Mouse (Mus musculus) c-Kit-positive CD71-negative TER-119-negative erythroid progenitor cells, embryonic 14.5 days (primary cell): ENCODE measurements around the gene Rrnad1.
"Not testable (repeated sequence)": the region's sequence is repeated elsewhere in the genome, so short reads cannot be mapped to it uniquely, and the experiment has no call there.

ENCODE experiments used
- DNase-seq: peaks from one replicate; pipeline ENCODE4 v3.0.0-alpha.2; 2013; ENCODE audit warnings: low read depth

Rrnad1 gene

DNA sequence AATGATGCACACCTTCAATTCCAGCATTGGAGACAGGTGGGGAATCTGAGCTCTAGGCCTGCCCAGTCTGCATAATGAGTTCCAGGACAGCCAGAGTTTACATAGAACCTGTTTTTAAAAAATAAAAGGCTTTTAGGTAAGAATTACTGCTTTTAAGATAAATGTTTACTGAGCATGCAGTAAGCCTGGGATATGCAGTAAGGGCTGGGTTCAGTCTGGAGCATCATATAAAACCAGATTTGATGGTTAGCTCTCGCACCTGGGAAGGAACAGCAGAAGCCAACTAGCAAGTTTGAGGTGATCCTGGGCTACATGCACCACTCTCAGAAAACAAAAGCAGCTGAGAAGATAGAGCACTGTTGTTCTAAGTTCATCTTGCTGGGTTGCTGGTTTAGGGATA lies 12.0 kb downstream of the Rrnad1 start:
- no peak for DNase-seq

DNA sequence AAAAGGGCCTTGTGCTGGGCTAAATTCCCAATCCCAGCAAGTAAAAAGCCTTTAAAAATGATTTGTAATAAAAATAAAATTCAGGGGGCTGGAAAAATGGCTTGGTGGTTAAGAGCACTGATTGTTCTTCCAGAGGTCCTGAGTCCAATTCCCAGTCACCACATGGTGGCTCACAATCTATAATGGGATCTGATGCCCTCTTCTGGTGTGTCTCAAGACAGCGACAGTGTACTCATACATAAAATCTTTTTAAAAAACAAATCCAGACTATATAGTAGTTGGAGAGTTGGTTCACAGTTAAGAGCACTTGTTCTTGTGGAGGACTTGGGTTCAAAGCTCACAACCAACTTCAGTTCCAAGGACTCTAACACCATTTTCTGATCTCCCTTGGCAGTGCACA lies 13.5 kb downstream of the Rrnad1 start:
- DNase-seq, result no peak

DNA sequence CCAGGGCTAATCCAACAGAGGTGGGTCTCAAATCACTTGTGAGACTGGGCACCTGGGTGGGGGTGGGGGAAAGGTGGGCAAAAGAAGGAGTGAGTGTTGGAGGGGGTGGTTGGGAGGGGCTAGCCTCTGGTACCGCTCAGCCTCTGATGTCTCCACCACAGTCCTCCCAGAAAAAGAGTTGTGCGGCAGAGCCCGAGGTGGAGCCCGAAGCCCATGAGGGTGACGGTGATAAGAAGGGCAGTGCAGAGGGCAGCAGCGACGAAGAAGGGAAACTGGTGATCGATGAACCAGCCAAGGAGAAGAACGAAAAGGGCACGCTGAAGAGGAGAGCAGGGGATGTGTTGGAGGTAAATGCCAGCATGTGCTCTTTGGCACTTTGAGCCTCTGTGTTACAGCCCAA lies 16.6 kb downstream of the Rrnad1 start:
- DNase-seq, result no peak

DNA sequence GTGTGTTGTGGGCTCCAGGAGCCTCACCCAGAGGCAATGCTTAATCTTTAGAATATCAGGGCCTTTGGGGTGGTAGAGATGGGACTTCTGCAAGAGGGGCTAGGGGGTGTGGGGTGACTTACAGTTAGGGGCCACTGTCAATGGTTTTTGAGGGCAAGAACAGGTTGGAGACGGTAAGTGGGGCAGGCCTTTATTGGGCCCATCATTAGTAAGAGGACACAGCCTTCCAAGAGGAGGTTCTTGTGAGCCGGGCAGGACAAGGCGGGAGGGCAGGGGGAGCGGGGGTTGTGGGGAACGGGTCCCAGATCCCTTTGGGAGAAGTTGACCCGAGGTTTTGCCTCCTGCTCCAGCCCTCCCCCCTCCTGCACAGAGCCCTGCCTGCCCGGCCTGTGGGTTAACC lies 17.0 kb downstream of the Rrnad1 start:
- DNase-seq, result no peak

DNA sequence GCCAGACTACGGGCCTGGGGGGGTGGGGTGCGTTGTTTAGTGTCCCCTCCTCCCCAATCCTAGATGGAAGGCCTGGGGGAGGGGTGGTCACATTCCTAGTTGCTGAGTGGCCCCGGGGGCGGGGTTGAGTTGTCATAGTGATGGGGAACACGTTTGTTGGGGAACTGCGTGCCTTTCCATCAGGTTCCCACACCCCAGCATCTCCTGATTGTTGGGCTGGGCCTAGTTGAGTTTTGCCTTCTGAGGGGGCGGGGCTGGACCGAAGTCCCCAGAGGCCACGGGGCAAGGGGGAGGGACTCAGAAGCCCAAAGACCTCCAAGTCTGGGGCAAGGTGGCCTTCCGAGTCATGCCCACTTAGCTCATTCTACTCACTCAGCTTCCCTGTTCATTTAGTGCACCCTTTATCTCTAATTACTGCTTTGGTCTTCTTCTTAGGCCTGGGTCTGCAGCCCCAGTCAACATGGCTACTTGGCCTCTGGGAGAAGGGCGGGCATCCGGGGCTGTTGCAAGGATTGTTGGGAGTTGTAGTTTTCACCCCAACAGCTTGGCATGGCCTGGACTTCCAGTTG lies 19.9 kb downstream of the Rrnad1 start:
- DNase-seq, result peak; percentile 24

DNA sequence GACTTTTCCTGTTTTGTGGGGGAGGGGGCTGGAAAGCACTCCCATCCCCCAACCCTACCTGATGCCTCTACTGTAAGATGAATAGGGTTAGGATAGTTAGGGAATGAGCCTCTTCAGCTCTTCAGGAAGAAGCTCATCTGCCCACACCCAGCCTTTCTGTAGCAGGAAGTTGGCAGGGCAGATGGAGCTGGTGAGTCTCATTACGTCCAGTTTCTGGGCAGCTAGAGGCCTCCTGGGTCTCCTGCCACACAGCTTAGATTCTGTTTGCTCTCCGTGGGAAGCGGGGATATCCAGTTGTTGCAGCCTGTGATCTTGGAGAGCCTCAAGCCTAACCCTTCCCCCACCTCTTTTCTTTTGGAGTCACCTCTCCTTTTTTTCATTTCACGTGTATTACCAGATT lies 20.6 kb downstream of the Rrnad1 start:
- DNase-seq, result no peak

DNA sequence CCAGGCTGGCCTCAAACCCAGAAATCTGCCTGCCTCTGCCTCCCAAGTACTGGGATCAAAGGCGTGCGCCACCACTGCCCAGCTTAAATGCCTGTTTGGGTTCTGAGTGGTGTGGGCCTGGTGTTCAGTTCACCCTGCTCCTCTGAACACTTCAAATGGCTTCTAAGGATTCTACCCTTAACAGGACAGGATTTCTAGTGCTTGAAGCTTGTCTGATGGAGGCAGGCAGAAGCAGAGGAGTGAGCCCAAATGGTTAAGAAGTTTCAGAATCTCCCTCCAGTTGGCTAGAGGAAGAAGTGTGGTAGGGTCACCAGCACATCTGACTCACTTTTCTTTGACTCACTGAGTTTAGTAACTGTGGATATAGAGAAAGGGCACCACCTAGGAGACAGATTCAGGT lies 21.1 kb downstream of the Rrnad1 start:
- peak; percentile 29 for DNase-seq

DNA sequence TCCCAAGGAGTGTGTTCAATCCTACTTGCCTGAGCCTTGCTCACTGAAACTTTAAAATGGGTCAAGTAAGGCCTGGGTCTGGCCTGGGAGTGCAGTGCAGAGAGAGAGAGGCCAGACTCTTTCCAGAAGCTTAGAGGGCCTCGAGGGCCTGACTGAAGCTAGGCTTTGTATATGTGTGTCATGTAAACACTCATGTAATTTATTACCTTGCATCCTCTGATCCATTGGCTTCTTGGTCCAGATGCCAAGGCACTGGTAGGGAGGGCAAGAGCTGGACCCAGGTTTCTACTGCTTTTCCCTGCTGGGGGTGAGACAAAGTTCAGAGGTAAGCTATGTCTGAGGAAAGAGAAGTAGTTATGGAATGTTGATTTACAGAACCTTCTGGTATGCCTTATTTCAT lies 22.6 kb downstream of the Rrnad1 start:
- no peak for DNase-seq

DNA sequence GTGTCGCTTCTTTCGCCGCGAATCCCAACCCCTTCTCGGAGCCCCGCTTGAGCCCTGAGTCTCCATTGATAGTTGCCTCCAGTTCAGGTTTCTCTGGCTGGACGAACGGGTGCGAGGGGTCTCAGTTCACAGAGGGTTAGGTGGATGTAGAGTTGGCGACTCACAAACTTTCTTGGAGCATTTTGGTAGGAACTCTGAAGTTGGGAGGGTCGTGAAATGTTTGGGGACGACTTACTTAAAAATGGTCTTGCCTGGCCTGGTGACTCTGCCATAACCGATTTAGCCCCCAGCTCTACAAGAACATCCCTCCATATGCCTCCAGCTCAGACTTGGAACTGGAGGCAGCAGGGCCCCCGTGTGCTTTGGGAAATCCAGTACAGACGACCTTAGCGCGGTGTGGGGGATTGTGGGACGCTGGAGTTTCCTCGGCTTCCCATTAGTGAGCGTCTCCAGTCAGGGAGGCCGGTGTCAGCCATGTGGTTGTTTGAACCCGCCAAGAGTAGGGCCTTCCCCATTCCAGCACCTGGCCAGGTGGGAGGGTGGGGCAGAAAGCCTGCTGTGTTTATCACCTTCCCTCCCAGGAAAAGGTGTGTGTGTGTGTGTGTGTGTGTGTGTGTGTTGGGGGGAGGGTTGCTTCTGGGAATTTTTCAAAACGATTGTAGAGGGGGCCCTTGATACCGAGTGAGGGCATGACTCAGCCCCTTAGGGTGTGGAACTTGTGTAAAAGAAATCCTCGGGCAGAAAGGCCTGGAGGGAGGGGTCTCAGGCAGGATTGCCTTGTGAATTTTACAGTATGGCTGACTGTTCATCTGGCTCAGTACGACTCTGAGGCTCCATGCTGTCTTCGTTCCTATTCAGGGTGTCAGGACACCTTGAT lies 23.3 kb downstream of the Rrnad1 start:
- peak; percentile 23 for DNase-seq

DNA sequence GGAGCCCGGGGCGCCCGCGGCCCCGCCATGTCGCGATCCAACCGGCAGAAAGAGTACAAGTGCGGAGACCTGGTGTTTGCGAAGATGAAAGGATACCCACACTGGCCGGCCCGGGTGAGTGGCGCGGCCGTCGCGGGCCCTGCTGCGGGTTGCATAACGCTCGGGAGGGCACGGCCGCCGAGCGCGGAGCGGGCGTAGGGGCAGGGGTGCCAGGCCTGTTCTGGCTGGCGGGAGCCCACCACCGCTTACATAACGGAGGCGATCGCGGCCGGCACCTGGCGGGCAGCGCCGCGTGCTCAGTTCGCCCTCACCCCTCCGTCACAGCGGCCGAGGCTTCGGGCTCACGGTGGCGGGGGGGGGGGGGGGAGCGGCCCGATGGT lies 23.9 kb downstream of the Rrnad1 start:
- no peak for DNase-seq

DNA sequence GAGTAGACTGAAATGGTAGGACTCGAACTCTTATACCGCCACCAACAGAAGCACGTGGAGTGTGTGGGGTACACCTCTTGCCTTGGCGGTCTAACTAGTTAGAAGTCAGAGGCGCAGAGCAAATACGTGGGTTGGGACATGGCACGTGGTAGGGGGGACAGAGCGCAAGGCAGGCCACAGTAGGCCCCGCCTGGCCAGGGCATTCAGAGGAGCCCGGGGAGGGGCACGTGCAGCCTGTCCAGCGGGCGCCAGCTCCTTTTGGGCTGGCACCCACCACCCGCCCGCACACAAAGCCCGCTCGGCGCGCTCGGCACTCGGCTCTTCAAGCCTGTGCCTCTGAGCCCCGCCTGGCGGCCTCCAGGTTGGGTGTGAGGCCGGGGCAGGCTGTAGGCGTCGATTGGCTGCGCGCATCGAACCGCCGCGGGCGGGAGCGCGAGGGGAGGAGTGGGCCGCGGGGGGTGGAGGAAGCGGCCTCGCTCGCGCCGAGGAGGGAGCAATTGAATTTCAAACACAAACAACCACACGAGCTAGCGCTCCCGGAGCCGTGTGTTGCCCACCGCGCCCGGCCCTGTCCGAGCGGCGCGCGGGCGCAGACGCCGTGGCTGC lies 24.5 kb downstream of the Rrnad1 start, which contains the start of gene Hdgf:
Gene Hdgf, plus strand, starts transcription at position 442 of the 606 bp plus-strand sequence.
- DNase-seq, result peak; percentile 94

DNA sequence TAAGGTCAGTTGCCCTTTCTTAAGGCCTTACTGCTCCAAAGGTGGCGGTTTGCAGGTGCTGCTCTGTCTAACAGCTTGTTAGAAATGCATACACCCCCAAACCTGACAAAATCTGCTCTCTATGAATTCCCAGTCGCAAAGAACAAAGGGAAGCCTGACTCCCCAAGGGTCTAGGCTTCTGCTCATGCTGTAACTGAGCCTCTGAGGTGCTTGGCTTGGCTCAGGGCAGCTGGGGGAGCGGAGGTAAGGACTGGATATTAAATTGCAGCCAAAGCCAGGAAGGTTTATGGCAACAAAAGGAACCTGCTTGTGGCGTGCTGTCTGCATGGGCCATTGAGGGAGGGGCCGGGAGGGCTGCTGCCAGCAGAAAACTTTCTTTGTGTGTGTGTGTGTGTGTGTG lies 26.7 kb downstream of the Rrnad1 start:
- DNase-seq, result no peak

DNA sequence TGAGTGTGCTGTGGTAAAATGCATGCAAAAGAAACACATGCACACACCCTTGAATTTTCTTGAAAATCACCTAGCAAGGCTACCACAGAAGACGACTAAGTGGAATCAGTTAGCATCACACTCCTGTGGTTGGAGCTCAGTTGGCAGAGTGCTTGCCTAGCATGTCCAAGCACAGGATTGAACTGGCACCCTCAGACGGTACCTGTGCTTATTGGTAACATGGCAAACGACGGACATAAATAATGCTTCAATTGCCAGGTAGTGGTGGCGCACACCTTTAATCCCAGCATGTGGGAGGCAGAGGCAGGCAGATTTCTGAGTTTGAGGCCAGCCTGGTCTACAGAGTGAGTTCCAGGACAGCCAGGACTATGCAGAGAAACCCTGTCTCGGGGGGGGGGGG lies 28.6 kb downstream of the Rrnad1 start:
- not testable (repeated sequence) for DNase-seq

DNA sequence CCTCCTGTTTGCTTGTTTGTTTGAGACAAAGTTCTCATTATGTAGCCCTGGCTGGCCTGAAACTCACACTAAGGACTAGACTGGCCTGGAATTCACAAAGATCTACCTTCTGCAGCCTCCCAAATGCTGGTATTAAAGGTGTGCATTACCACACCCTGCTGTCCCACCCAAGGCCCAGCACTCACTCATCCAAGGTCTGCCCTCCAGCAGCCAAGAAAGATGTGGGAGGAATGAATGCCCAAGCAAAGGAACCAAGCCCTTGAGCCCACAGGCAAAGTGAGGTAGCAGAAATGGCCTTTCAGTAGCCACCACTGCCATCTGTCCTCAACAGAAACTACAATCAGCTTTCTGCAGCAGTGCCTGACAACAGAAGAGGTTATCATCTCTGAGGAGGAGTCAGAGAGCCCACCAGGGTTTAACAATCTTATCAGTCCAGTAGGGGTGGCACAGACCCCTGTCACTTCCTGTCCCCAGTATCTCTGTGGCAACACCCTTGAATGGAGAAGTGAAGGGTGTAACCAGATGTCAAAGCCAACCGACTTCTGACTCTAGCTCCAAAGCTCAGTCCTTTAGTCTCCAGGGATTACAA lies 29.4 kb downstream of the Rrnad1 start:
- DNase-seq, result peak; percentile 72

DNA sequence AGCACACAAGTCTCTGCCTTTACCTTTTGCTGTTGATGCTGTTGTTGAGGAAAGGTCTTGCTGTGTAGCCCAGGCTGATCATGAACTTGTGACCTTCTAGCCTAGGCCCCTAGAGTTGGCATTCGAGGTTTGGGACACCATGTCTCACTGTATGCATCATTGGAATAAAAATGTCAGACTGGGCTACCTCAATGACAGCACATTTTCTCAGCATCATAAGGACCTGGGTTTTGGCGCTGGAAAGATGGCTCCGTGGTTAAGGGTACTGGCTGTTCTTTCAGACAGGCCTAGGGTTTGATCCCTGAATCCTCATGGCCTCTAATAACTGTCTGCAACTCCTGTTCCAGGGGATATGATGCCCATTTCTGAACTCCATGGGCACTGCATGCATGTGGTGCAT lies 30.7 kb downstream of the Rrnad1 start:
- DNase-seq, result no peak

DNA sequence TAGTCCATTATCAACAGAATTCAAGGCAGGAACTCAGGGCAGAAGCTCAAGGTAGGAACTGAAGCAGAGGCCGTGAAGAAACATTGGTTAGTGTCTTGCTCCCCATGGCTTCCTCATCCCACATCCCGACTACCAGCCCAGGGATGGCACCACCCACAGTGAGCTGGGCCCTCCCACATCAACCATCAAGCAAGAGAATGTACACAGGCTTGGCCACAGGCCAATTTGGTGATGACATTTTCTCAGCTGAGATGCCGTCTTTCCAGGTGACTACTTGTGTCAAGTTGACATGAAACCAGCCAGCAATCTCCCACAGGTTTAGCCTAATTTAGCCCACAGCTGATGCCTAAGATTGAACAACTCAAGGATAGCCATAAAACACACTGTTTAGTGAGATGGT lies 31.3 kb downstream of the Rrnad1 start:
- no peak for DNase-seq

DNA sequence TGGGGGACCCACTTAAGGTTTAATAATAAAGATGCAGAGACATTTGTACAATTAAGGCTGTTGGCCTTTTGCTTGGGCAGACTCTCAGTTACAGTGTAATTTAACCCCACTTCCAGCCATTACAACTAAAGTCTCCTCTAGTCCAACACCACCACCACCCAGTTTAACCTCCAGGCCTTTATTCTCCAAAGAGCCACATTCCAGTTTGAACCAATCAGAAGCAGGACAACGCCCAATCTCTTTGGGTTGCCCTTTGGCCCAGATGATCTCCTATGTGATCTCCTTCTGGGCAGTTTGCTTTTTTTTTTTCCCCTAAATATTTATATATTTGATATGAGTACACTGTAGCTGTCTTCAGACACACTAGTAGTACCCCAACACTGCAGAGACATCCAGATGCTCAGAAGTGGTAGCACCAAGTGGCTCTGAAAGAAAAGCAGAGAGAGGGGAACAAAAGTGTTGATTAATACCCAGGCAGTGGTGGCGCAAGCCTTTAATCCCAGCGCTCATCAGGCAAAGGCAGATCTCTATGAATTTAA lies 37.1 kb downstream of the Rrnad1 start:
- DNase-seq, result no peak

DNA sequence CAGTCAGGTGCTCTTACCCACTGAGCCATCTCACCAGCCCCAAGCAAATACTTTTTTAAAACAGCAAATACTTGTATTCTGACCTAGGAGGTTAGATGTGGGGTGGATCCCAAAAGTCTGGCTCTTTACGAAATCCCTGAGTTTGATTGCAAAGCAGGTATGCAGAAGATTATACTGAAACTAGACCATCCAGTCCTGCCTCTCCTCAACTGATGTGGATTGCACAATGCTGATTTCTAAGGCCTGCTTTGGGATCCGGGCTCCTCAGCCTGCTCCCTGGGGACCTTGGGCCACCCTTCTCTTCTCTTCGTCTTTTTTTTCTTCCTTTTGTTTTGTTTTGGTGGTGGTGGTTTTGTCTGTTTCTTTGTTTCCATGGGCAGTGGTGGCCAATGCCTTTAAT lies 39.0 kb downstream of the Rrnad1 start:
- no peak for DNase-seq

DNA sequence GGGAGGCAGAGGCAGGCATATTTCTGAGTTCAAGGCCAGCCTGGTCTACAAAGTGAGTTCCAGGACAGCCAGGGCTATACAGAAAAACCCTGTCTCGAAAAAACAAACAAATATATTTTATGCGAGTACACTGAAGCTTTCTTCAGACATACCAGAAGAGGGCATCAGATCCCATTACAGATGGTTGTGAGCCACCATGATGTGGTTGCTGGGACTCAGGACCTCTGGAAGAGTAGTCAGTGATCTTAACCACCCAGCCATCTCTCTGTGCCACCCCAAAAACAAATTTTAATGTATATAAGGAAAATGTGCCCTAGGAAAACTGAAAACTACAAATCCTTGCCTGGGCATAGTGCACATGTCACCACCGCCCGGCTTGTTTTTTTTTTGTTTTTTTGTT lies 43.1 kb downstream of the Rrnad1 start:
- DNase-seq, result not testable (repeated sequence)

DNA sequence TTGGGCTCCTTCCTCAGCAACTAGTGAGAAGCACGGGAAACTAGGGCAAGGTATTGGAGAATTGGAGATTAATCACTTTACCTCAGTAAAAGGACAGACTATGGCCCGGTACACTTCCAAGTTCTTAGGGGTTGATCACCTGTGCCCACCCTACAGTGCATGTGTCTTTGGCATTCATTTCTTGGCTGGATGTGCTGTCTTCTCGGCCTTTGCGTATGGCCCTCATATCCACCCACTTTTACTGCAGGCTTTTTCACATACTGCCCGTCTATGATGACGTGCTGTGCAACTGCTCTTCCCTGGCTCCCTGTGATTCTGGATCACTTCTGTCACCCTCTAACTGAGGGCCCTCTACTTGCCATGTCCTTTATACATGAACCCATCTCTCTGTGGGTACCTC lies 44.1 kb downstream of the Rrnad1 start:
- DNase-seq, result no peak

DNA sequence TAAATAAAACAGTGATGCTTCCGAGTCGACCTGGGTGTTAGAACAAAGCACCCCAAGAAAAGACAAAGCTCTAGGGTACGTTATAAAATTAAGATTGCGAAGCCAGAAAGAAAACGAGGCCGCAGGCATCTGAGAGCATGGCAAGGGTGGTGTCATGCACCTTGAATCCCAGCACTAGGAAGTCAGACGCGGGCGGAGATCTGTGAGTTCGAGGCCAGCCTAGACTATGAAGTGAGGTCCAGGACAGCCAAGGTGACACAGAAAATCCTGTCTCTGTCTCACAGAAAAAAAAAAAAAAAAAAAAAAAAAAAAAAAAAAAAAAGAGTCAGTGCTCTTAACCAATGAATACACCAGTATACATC lies 44.5 kb downstream of the Rrnad1 start:
- DNase-seq, result no peak

DNA sequence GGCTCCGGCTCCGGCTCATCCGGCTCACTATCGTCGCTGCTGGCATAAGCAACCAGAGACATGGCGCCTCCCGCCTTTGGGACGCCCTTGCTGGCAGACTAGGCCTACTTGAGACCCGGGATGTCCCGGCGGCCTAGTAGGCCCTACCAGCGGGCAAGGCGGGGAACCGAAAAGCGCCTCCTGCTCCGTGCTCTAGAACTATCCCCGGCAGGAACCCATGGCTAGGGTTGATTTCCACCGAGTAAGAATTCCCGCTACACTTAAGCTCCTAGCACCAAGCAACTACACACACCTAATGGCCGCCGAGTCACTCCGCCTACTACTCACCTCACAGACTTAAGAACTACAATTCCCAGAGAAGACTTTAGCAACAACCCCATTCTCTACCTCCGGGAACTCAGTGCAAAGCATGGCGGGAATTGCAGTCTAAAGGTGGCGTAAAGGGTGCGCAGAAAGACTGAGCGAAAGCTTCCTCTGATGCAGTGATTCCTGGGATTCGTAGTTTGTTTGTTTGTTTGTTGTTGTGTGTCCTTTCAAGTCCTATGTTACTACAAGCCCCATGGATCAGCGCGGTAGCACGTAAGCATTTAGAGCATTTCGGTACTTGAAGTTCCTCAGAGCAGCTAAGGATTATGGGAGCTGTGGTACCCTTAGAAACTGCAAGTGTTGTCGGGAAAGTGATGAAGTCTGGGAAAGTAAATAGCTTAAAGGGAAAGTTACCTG lies 45.1 kb downstream of the Rrnad1 start, which contains the start of gene Prcc:
Gene Prcc, minus strand, starts transcription at position 328 of the 723 bp plus-strand sequence.
- DNase-seq, result peak; percentile 95
